Comparison of ENCODE assay signal across 22 mouse cellular contexts in genomic region chr15:91835319-91835718, GRCm38 (mm10). TPM values are rescaled to one million over a fixed set of nuclear protein-coding genes. Genes with fewer than 3 reads are reported as not detected.
"Had no signal": no experiment of that assay in that cellular context is flagged by ENCODE, and none has a peak within 500 bp of the region (broad histone marks: within the 10 kb centered on the region; RNA-seq: fewer than 3 reads in every experiment).

No protein-coding gene starts in this region.

- H3K4me3 ChIP-seq: liver, embryonic 13.5 days; liver, embryonic 15.5 days; megakaryocyte, embryonic 14.5 days; midbrain, embryonic 13.5 days; neural tube, embryonic 12.5 days; stomach, embryonic 15.5 days had no signal

- H3K4me1 ChIP-seq: liver, embryonic 13.5 days; liver, embryonic 15.5 days; megakaryocyte, embryonic 14.5 days; midbrain, embryonic 13.5 days; neural tube, embryonic 12.5 days; stomach, embryonic 15.5 days had no signal

- H3K27ac ChIP-seq: liver, embryonic 13.5 days; liver, embryonic 15.5 days; macrophage; midbrain, embryonic 13.5 days; neural tube, embryonic 12.5 days; stomach, embryonic 15.5 days had no signal

- H3K9me3 ChIP-seq: liver, embryonic 15.5 days; midbrain, embryonic 13.5 days; neural tube, embryonic 12.5 days; stomach, embryonic 15.5 days had no signal

- H3K9ac ChIP-seq: liver, embryonic 13.5 days; liver, embryonic 15.5 days; liver, postnatal 0 days; lung, embryonic 14.5 days; midbrain, embryonic 13.5 days; neural tube, embryonic 12.5 days; stomach, embryonic 15.5 days had no signal

- H3K4me2 ChIP-seq: liver, embryonic 11.5 days; liver, embryonic 13.5 days; liver, embryonic 15.5 days; lung, embryonic 14.5 days; midbrain, embryonic 11.5 days; midbrain, embryonic 13.5 days; neural tube, embryonic 12.5 days; stomach, embryonic 15.5 days had no signal

- DNase-seq: liver; liver, embryonic 13.5 days; liver, postnatal 0 days; lung, embryonic 14.5 days; right cerebral cortex, postnatal 14 days; thymus, adult 2 months; thymus, postnatal 25 days; thymus, postnatal 4 days had no signal

- H3K27me3 ChIP-seq: liver, embryonic 13.5 days; liver, embryonic 15.5 days; megakaryocyte, embryonic 14.5 days; midbrain, embryonic 13.5 days; neural tube, embryonic 12.5 days; stomach, embryonic 15.5 days had no signal

- ATAC-seq: liver, postnatal 0 days; midbrain, embryonic 13.5 days; midbrain, embryonic 16.5 days had no signal

- H3K36me3 ChIP-seq: liver, embryonic 13.5 days; liver, embryonic 15.5 days; midbrain, embryonic 13.5 days; neural tube, embryonic 12.5 days; stomach, embryonic 15.5 days had no signal

RNA-seq across cellular contexts. Expression of gene Smgc, which starts 2.7 kb away (rescaled TPM):
- polyA plus RNA-seq: liver, embryonic 11.5 days; liver, embryonic 13.5 days; liver, embryonic 15.5 days; liver, postnatal 0 days; lung, embryonic 14.5 days; lung, embryonic 16.5 days; macrophage; midbrain, embryonic 11.5 days; midbrain, embryonic 13.5 days; midbrain, embryonic 16.5 days; neural tube, embryonic 12.5 days; neural tube, embryonic 14.5 days; spleen, adult 2 months; stomach, embryonic 15.5 days; testis, adult 2 months; urinary bladder, adult 2 months had no signal
